Mouse (Mus musculus) spleen, postnatal 36 days (tissue): Measurements from ENCODE around the gene Dglucy.

Experiments used
- DNase-seq, 2 experiments: peaks; one replicate each; pipeline ENCODE4 v3.0.0; 2022; ENCODE audit warnings: low spot score in 2 of 2, mixed read lengths in 1 of 2

Dglucy gene

GRCm38 (mm10) chr12:100841211-100841792 lies 62.4 kb downstream of the Dglucy start:
- peak; percentile 60 to 74 for DNase-seq

DNA sequence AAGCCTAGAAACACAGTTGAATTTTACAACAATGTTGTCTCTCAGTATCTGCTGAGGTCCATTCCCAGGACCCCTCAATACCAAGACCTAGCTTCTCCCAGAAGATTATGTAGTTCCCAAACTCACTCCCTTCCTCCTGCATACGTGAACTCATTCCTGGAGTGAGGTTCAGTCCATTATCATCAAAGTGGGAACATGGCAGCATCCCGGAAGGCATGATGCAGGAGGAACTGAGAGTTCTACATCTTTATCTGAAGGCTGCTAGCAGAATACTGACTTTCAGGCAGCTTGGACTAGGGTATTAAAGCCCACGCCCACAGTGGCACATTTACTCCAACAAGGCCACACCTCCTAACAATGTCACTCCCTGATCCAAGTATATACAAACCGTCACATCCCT lies 64.3 kb downstream of the Dglucy start:
- no peak for DNase-seq

- no peak for DNase-seq
Measured at GRCm38 (mm10) chr12:100844546-100844945, 65.7 kb downstream of the Dglucy start.

DNA sequence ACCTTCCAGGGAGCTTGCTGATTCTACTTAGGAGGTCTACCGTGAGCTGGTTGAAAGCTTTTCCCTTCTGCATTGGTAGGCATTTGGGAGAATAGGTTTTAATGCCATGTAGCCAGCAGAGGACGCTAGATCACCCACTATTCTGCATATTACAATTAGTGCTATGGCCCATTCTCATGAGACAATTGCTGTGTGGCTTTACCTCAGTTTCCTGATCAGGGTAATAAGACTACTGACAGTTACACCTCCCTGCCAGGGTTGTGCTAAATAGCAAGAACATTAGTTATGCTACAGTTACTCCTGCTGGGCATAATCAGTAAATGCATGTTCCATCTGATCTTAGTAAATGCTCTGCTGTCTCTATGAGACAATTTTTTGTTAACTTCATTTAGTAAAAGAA lies 67.0 kb downstream of the Dglucy start:
- DNase-seq: no peak

DNA sequence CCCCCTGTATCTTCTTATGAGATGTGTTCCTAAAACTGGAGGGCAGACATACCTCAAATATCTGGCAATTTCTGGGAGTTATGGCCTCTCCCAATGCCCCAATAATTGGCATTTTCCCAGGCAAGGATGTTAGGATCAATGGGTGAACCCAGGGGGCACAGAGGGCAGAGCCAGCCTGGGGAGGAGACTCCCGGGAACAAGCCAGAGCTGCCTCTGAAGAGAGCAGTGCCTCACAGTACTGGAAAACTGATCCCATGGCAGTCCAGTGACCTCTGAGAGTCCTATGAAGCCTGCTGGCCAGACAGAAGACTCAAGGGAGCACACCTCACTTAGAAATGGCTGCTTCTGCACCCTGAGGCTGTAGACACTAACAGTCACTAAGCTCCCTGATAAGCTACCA lies 67.7 kb downstream of the Dglucy start:
- no peak for DNase-seq

DNA sequence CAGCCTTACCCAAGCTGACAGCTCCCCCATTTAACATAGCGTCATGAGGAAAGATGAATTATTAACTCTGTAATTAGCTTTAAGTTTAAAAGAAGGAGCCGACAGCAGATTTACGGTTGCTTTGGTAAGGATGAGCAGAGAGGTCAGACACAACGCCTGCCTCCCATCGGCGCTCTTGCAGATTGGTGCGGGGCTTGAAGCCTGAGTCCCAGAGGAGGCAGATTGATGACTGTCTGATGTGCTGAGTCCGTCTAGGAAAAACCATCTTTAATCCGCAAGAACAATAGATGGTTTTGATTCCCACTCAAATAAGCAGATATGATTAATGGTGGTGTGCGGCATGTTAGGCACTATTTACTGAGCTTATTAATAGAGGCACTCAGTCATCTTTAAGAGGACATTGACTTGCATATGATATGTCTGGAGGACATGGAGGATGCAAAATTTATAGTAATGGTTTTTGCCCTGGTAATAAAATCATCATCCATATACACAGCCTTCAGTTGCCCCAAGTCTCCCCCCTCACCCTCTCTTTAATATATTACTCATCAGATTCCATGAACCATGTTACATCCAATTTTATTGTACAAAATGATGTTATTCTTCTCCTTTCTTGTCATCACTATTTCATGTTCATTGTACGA lies 68.7 kb downstream of the Dglucy start:
- DNase-seq: no peak

GRCm38 (mm10) chr12:100849421-100850138 lies 70.7 kb downstream of the Dglucy start:
- peak; percentile 58 to 62 for DNase-seq

DNA sequence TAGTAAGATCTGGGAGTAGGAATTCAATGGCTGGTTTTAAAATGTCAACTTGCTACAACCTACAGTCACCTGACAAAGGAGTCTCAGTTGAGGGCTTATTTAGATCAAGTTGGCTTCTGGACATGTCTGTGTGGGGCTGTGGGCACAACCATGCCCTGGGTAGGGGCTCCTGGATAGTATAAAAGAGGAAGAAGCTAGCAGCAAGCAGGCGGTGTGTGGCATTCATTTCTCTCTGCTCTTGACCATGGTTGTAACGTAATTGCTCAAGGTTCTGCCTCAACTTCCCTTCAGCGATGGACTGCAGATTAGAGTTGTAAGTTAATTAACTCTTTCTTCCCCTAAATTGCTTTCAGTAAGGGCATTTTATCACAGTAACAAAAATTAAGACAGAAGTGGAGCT lies 73.5 kb downstream of the Dglucy start:
- DNase-seq: no peak

DNA sequence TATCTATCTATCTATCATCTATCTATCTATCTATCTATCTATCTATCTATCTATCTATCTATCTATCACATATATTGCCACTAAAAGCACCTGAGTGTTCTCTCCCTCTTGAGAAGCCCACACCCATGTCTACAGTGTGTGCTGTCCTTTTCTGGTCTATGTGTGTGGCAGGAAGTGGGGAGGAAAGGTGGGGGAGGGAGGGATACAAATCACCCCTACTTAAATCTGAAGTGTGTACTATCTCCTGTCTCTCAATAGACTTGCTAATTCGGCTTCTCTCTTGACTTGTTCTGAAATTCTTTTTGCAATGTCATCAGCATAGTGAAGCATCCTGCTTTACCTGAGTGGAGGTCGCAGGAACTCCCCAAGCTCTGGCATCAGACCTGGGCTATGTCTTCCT lies 77.5 kb downstream of the Dglucy start:
- no peak for DNase-seq

- peak; percentile 41 to 43 for DNase-seq
Measured at GRCm38 (mm10) chr12:100857791-100858190, 78.9 kb downstream of the Dglucy start.

GRCm38 (mm10) chr12:100862272-100862671 lies 83.4 kb downstream of the Dglucy start:
- DNase-seq: no peak

DNA sequence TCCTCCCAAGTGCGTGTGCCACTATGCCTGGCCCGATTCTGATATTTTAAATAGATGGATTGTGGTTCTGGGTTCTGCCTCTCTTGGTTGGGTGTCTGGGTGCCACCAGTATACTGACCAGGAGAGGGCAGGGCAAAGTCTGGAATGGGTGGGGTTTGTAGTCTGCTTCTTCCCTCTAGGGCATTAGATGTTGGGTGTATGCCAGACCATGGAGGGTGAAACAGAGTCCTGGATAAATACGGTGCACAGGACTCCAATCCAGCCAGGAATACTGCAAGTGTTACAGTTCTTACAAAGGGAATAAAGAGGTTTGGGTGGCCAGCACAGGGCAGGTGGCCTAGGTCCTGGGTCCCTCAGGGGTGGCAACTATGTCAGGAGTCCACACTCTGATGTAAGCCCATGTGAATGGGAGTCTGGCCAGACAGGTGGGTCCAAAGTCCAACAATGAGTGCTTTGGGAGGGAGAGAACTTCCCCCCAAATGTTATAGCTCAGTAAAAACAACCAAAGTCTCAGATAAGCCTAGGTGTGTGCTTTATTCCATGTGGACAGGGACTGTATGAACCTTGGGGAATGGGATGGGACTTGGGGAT lies 84.1 kb downstream of the Dglucy start:
- DNase-seq: no peak

- DNase-seq: no peak
Measured at GRCm38 (mm10) chr12:100865072-100865471, 86.2 kb downstream of the Dglucy start.

GRCm38 (mm10) chr12:100865509-100866078 lies 86.7 kb downstream of the Dglucy start:
- no peak for DNase-seq

DNA sequence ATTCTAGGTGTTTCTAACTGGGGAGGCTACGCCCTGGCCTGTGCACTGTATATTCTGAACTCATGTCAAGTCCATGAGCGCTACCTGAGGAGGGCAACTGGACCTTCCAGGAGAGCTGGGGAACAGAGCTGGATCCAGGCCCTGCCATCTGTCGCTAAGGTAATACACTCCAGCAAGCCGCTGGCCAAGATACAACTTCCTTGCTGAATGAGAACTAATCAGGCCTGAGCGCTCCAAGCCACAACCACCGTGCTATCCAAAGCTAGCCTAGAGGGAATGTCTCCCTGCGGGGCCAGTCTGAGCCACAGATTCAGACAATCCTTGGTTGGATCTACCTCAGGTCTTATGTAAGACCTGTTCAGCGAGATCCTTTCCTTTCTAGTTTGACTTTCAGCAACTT lies 88.2 kb downstream of the Dglucy start:
- DNase-seq: no peak

GRCm38 (mm10) chr12:100868049-100868622 lies 89.3 kb downstream of the Dglucy start:
- DNase-seq: no peak

GRCm38 (mm10) chr12:100871234-100871633 lies 92.4 kb downstream of the Dglucy start:
- DNase-seq: no peak

DNA sequence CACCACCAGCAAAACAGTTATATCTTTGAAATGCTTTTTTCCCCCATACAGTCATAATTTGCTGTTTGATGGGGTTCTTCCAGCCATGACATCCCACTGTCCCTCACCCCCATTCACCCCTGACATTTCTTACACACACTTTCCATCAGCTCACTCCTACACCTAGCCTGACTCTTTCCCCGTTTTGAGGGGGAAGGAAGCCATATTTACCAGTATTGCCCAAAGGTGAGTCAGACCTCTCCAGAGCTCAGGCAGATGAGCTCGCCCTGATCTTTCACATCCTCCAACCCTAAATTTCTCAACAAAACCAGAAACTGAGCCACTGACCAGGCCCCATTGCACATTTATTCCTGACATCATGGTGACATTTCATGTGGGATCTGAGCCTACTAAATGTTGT lies 93.0 kb downstream of the Dglucy start:
- no peak for DNase-seq

DNA sequence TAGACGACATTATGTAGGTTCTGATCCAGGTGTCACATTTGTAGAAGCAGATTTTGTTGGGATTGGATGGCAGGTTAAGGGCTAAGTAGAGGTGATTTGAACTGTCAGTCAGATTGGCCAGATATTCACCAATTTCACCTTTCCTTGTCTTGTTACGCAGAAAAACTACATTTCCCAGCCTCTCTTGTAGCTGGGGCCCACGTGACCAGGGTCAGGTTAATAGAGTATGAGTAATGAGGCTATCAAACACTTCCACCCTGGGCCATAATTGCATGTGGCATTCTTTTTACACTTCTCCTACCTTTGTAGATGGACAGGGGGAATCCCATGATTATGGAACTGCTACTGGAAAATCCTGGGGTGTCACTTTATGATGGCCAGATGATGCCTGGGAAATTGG lies 94.8 kb downstream of the Dglucy start:
- DNase-seq: no peak

- no peak for DNase-seq
Measured at GRCm38 (mm10) chr12:100875553-100875952, 96.7 kb downstream of the Dglucy start.

GRCm38 (mm10) chr12:100875960-100876359 lies 97.1 kb downstream of the Dglucy start:
- no peak for DNase-seq

- DNase-seq: no peak
Measured at GRCm38 (mm10) chr12:100877936-100878335, 99.1 kb downstream of the Dglucy start.
